Mouse (Mus musculus) testis, postnatal 14 days (tissue): ENCODE data around the gene Ttyh1.

ENCODE experiments used
- DNase-seq: peaks from one replicate; pipeline ENCODE4 v3.0.0; 2021; ENCODE audit warnings: low spot score

Ttyh1 gene

GRCm38 (mm10) chr7:4119344-4119902, at the start of gene Ttyh1:
Gene Ttyh1 (plus strand): TSS chr7:4119408.
- peak; percentile 59 for DNase-seq

GRCm38 (mm10) chr7:4071066-4071465, 48.1 kb upstream of the Ttyh1 start:
- DNase-seq = no peak

- DNase-seq = no peak
Observed at GRCm38 (mm10) chr7:4073144-4073543, 46.1 kb upstream of the Ttyh1 start.

GRCm38 (mm10) chr7:4079511-4079910, 39.7 kb upstream of the Ttyh1 start:
- DNase-seq = no peak

GRCm38 (mm10) chr7:4080552-4080951, 38.7 kb upstream of the Ttyh1 start:
- no peak for DNase-seq

- DNase-seq = no peak
Observed at GRCm38 (mm10) chr7:4081706-4082105, 37.5 kb upstream of the Ttyh1 start.

- DNase-seq = no peak
Observed at GRCm38 (mm10) chr7:4082804-4083203, 36.4 kb upstream of the Ttyh1 start.

GRCm38 (mm10) chr7:4084161-4084560, 35.0 kb upstream of the Ttyh1 start:
- no peak for DNase-seq

- no peak for DNase-seq
Observed at GRCm38 (mm10) chr7:4085562-4085961, 33.6 kb upstream of the Ttyh1 start.

- no peak for DNase-seq
Observed at GRCm38 (mm10) chr7:4087238-4087895, 31.8 kb upstream of the Ttyh1 start.

GRCm38 (mm10) chr7:4087896-4088480, 31.2 kb upstream of the Ttyh1 start:
- no peak for DNase-seq

- no peak for DNase-seq
Observed at GRCm38 (mm10) chr7:4088679-4089078, 30.5 kb upstream of the Ttyh1 start.

GRCm38 (mm10) chr7:4091170-4091569, 28.0 kb upstream of the Ttyh1 start:
- no peak for DNase-seq

GRCm38 (mm10) chr7:4098301-4098700, 20.9 kb upstream of the Ttyh1 start:
- DNase-seq = no peak

- no peak for DNase-seq
Observed at GRCm38 (mm10) chr7:4098832-4099231, 20.4 kb upstream of the Ttyh1 start.

GRCm38 (mm10) chr7:4101144-4101543, 18.1 kb upstream of the Ttyh1 start:
- DNase-seq = no peak

GRCm38 (mm10) chr7:4103411-4103810, 15.8 kb upstream of the Ttyh1 start:
- no peak for DNase-seq

- DNase-seq = no peak
Observed at GRCm38 (mm10) chr7:4111766-4112165, 7.4 kb upstream of the Ttyh1 start.

GRCm38 (mm10) chr7:4117050-4117814, 2.0 kb upstream of the Ttyh1 start:
- DNase-seq = no peak

GRCm38 (mm10) chr7:4119976-4120921, 1.0 kb downstream of the Ttyh1 start:
- DNase-seq = no peak

GRCm38 (mm10) chr7:4122076-4122768, 3.0 kb downstream of the Ttyh1 start:
- DNase-seq = no peak
